Mouse (Mus musculus): ENCODE data around the gene Elf5.

Elf5 gene

DNA sequence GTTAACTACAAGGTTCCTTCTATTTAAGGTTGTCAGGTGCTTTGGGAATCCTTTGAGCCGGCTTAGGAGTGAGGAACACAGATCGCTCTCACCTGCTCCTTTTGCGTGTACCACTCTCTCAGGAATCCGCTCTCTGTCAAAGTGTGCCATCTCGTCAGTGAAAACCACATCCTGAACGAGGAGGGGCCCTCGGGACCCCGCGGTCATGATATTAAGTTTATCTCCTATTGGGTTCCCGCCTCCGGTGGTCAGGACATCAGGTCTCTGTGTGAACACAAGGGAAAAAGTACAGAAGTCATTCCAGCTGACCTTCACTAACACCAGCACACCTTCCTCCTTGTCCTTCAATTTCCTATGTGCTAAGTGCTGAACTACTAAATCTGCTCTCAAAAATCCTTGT, 65.2 kb downstream of the Elf5 start:
- no peak for DNase-seq (ENCODE audit: low read depth, low spot score)

DNA sequence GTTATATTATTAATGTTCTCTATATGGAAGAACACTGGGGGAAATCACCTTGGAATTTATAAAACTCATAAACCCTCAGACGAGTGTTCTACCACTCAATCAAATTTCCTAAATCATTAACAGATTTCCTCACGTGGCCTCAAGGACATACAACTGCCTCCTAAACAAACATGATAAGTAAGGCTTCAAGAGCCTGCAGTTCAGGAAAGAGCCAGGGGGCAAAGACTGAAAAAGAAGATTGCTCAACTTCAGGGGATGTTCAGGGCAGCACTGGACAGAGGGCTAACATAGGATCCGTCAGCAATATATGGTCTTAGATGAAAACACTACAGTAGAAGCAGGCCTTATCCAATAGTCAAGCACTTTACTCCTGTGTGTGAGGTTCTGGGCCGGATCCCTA, 66.0 kb downstream of the Elf5 start:
- no peak for DNase-seq (ENCODE audit: low read depth, low spot score)

DNA sequence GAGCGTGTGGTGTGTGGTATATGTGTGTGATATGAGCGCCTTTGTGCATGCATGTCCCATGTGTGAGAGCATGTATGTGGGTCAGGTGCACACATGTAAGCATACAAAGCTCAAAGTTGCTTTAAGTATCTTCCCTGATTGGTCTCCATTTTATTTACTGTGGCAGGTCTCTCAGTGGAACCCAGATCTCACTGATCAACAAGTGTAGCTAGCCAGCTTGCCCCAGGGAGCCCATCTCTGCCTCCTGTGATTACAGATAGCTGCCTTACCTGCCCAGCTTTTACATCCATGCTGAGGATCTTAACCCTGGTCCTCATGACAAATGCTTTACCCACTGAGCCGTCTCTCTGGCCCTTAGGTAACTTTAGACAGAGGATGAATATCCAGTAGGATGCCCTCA, 66.8 kb downstream of the Elf5 start:
- no peak for DNase-seq (ENCODE audit: low read depth, low spot score)

GRCm38 (mm10) chr2:103480240-103480639, 68.8 kb downstream of the Elf5 start:
- DNase-seq (ENCODE audit: low read depth, low spot score): no peak

DNA sequence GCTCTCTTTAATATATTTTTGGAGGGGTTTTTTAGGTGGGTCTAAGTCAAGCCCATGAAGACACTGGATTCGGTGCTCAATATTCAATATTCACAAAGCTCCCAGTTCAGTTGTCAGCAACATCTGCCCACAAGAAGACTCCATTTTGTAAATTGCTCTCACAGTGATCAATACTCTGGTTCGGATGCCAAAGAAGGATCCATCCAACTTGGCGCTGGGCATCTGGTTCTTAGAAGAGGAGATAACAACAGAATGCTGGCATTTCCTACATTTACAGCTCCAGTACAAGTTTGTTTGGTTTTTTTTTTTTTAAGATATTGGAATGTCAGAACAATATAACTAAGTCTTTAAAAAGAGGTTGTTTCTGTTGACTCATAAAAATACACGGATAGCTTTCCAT, 69.4 kb downstream of the Elf5 start:
- DNase-seq (ENCODE audit: low read depth, low spot score): no peak

DNA sequence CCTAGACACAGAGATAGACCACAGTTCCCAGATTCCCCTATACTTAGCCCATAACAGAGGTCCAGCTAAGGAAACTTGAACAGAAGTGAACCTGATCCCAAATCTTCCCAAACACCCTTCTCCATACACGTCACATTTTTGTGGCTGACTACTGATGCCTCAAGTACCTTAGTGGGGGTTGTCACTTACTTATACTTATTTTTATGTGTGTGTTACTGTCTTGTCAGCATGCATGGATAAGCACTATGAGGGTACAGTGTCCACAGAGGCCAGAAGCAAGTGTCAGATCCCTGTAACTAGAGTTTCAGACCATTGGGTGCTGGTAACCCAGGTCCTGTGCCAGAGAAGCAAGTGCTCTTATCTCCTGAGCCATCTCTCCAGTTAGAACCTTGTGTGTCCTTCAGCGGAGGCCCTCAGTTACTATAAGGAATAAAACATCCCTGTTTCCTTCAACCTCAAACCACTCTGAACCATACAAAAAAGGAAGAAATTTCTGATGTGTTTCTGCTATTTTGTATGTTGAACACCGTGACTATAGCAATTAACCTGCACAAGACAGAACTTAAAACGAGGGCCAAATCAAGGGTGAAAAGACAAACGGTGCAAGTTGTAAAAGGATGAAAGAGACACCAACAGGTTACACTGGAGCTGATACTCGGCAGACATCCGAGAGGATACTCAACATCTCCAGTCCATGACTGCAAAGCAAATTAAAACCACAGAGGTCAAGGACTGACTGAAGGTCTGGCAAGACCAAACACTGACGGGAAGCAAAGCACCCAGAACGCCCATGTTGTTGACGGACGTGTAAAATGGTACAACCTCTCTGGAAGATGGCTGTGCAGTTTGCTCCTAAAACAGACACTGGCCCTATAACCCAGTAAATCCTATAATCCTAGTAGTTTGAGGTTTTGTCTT, 70.1 kb downstream of the Elf5 start:
- no peak for DNase-seq (ENCODE audit: low read depth, low spot score)

- DNase-seq (ENCODE audit: low read depth, low spot score): peak; percentile 28
Observed at GRCm38 (mm10) chr2:103483289-103483985, 71.9 kb downstream of the Elf5 start.

- DNase-seq (ENCODE audit: low read depth, low spot score): peak; percentile 25
Observed at GRCm38 (mm10) chr2:103483986-103484520, 72.6 kb downstream of the Elf5 start.

DNA sequence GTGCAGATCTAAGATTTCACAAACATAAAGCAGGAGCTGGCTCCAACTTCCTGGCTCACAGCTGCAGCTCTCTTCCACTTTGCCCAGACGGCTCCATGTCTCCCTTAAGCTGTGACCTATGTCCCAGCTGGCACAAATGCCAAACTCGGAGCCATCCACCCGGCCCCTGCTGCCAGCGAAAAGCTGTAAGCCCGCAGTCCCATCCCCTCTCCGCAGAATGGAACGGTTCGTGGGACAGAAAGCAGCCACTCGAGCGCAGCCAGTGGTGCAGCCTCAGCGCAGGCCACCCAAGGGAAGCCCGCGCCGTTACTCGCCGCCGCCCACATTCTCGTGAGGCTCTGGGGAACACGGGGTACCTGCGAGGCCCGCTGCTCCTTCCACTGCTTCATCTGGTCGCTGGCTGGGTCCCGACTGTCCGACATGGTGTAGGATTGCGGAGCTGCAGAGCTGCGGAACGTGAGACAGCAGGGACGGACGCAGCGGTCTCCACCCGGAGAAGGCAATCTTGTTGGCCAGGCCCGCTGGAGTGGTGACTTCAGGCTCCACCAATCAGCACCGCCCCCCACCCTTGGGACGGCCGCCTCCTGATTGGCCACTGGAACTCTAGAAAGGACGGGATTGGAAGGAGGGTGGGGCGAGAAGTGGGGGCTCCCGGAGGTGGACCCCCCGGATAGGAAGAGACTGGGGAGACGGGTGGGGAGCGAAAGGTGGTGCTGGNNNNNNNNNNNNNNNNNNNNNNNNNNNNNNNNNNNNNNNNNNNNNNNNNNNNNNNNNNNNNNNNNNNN, 73.3 kb downstream of the Elf5 start, which contains the start of gene Cat:
Gene Cat (minus strand): TSS at position 544 of the 785 bp plus-strand sequence.
- DNase-seq (ENCODE audit: low read depth, low spot score): peak; percentile 97

DNA sequence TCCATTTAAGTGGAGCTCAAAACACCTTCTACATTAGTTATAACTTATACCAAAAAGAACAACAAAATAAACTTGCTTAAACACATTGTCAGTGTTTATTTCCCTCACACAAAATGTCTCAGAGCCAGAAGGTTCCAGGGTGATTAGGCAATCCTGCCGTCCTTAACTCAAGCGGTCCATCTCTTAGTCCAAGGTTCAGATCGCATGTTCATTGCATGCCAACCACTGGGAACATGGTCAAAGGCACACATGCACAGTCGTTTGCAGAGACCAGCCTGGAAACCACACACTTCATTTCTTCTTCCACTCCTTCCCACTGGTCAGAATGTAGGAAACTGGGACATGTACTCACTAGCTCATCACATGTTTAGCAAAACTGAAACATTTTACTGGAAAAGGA, 81.0 kb downstream of the Elf5 start:
- no peak for DNase-seq (ENCODE audit: low read depth, low spot score)

- DNase-seq (ENCODE audit: low read depth, low spot score): no peak
Observed at GRCm38 (mm10) chr2:103493827-103494226, 82.3 kb downstream of the Elf5 start.

DNA sequence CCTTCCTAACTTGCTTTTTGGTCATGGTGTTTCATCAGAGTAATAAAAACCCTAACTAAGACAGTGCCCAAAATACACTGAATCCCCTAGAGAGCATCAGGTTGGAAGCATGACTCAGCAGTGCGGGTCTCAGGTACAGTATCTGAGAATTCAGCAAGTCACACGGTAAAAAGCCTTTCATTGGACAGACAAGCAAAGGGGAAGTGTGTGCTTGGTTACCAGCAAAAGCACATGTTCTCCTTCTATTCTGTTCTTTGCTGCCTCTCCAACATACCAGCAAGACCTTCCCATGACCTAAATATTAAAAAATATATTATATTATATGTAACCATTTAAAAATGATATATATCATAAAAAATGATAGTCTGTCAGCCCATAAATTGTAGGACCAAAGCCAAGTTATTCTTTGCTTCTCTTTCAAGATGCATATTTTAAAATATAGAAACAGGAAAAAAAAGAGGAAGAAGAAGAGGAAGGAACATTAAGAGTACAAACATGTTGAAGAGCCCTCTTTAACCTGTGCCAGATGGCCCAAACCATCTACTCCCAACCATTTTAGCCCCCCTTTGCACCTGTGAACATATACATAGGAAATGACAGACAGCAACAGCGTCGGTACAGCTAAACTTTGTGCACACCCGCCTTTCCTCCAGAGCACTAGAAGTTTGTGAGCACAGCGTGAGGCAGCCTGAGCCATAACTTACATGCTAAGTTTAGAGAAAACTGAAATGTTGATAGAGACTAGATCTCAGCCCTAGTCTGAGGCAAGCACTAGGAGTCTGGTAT, 84.3 kb downstream of the Elf5 start:
- DNase-seq (ENCODE audit: low read depth, low spot score): no peak
